Mouse (Mus musculus): ENCODE results near the gene Ttc41.
A peak's percentile ranks its signal among the peaks of the same experiment; 100 is the strongest.
"Not testable (repeated sequence)": the region's sequence is repeated elsewhere in the genome, so short reads cannot be mapped to it uniquely, and the experiment has no call there.

The Ttc41 gene

GRCm38 (mm10) chr10:86705318-86705921 lies at the start of gene Ttc41, which contains the start of gene Hsp90b1:
Gene Ttc41 (plus strand): TSS chr10:86705811.
Gene Hsp90b1 (minus strand): TSS chr10:86705509.
- peak; percentile 98 for DNase-seq

DNA sequence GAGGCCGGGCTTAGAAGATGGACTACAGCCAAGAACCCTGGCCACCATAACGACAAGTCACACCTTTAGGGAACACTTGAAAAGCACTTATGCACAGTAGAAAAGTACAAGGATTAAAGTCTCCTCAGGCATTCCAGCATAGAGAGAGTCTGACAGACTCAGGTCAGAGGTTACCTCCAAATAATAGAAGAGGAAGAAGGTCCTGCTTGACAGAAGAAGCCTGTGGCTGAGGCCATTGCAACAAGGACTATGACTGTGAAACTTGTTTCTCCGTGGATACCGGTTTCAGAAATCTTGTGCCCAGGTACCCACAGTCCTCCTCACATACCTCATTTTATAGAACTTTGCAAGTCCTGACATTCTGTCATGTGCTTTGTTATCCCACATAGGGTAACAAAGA lies 35.1 kb upstream of the Ttc41 start:
- not testable (repeated sequence) for DNase-seq

DNA sequence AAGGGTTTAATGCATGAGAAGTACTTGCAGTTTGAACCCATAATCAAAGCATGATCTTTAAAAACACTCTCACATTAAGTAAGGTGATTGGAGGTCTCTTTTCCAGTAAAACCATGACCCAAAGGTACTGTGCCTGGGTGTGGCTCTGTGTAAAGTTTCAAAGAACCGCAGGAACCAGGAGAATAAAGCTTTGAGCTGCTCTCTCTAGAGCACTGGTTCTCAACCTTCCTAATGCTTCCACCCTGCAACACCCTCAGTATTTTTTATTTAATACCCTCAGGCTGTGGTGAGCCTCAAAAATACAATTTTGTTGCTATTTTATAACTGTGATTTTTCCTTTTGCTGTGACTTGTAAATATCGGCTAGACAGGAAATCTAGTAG lies 20.8 kb upstream of the Ttc41 start:
- not testable (repeated sequence) for DNase-seq

- peak; percentile 84 for DNase-seq
Observed at GRCm38 (mm10) chr10:86685179-86686016, 20.2 kb upstream of the Ttc41 start.

- DNase-seq: not testable (repeated sequence)
Observed at GRCm38 (mm10) chr10:86686017-86686360, 19.6 kb upstream of the Ttc41 start.

DNA sequence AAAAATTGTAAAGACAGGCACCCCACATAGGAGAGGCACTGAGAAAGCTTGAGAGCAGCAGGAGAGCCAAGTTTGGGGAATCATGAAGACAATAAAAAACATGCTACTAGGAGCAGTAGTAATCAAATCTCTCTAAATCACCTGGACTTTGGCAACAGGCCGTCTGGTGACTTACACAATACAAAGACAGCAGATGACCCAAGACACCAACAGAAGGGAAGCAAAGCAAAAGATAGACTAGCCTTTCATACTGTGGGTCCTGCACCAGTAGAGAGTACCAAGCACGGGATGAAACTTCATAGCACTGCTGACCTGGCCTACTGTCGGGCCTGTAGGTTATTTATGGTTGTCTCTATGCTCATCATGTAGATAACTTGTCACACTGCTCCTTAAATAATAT lies 5.4 kb upstream of the Ttc41 start:
- no peak for DNase-seq

DNA sequence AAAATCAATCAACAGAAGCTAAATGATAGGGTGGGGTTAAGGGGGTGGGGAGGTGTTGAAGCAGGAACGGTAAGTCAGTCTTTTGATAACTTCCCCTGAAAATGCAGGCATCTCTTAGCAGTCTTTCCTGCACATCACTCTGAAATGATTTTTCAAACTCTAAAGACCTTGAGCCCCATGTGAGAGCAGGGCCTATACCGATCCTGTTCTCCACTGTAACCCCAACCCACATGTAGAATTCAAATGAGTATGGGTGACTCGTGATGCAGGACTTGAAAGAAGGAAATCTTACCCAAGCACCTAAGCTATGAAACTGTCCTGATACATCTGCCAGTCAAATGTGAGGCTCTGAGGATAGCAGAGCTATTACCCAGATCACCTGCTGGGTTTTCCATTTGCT lies 4.6 kb upstream of the Ttc41 start:
- DNase-seq: no peak

DNA sequence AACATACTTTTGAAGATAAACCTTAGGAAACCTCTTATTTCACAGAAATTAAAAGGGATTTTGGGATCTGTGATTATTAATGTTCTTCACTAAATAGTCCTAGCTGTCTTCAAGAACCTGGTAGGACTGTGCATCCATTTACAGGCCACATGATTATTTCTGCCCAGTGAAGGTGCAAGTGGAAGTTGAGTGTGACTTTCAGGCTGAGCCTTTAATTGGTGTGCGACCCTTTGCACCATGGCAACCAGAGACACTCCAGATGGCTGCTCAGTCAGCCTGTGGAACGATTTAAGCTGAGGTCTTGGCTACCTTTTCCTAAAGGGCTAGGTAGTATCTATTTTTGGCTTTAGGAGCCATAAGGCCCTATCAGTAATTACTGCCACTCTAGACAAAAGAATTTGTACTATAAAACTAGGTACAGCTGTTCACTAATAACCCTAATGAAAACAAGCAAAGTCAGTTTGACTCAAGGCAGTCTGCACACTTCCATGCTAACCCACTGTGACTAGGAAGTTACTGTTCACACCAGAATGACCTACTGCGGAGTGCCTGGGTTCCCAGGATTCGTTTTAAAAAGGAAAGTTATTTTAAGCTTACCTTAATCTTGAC lies 3.2 kb upstream of the Ttc41 start:
- DNase-seq: no peak

DNA sequence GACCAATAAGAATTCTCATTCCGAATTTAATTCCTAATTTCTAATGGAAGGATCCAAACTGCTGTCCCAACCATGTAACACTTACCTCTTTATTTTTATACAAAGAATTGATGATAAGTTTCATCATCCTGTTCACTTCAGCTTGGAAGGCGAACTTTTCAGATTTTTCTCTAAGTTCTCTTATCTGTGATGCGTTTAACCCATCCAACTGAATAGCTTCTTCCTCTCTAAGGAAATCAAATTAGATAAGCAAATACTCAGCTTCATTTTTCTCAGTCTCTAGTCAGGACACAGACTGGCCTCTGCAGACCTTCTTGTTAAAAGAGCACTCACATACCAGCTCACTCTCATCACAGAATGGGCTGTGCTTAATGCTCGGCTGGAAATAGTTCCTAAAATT lies 2.2 kb upstream of the Ttc41 start:
- no peak for DNase-seq

- DNase-seq: no peak
Observed at GRCm38 (mm10) chr10:86704141-86704540, 1.5 kb upstream of the Ttc41 start.

- DNase-seq: peak; percentile 41
Observed at GRCm38 (mm10) chr10:86704589-86705191, 921 bp upstream of the Ttc41 start.

- DNase-seq: peak; percentile 89
Observed at GRCm38 (mm10) chr10:86705922-86706752, 526 bp downstream of the Ttc41 start.

- no peak for DNase-seq
Observed at GRCm38 (mm10) chr10:86707134-86707533, 1.5 kb downstream of the Ttc41 start.

- peak; percentile 71 for DNase-seq
Observed at GRCm38 (mm10) chr10:86712156-86712555, 6.5 kb downstream of the Ttc41 start.

DNA sequence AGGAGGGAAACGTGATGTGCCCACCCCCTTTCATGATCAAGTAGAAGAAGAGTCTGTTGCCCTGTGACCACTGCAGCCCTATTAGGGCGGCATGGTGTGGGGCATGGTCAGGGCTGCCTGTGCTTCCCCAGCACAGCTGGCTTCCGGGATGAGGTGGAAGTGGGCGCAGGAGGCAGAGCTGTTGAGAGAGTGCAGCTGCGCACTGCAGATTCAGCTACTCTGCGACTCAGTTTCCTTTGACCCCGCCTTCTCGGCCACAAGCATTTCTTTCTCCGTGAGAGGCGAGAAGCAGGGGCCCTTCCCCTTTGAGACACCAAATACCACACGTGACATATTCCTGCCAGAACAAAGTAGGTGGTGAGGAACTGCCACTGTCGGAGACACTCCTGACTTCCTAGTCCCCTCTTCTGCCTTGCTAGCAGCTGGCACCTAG lies 22.0 kb downstream of the Ttc41 start:
- DNase-seq: peak; percentile 19

- DNase-seq: no peak
Observed at GRCm38 (mm10) chr10:86728176-86728575, 22.6 kb downstream of the Ttc41 start.

DNA sequence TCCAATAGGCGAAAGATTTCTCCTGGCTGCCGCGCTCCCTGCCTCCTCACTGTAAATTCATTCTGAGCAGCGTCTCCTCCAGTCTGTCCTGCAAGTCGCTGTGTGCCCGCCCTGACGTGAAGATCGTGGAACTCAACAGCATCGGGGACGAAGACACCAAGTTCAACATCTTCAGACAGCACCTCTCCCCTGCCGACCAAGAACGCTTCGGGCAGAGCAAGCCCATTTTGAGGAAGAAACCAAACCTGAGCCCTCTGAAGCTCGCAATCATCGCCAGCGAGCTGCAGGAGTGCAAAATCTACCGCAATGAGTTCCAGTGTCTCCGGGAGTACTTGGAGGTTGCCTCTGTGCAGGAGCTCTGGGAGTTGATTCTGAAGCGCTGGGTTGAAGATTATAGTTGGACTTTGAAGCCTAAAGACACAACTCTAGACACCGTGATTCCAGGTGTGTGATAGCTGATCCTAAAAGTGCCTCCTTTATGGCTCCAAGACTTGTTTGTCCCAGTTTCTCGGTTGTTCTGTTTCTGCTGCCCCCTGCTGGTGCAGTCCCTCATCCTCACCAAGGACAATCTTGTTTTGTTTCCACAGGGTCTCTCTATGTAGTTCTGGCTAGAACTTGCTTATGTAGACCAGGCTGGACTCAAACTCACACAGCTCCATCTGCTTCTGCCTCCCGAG lies 25.4 kb downstream of the Ttc41 start:
- DNase-seq: peak; percentile 92

DNA sequence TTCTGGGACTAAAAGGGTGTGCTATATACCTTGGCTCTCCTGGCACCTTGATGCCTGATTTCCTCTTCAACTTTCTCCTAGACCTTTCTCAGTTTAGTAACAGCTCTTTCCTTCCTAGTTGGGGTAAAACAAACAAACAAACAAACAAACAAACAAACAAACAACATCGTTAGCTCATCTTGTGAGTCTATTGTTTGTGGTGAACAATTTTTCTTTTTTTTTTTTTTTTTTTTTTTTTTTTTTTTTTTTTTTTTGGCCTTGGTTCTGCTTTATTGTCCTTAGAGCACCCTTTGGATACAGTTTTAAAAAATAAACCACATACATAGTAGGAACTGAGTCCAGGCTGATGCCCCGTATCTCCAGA lies 25.9 kb downstream of the Ttc41 start:
- DNase-seq: no peak

GRCm38 (mm10) chr10:86735036-86735435 lies 29.4 kb downstream of the Ttc41 start:
- DNase-seq: no peak

DNA sequence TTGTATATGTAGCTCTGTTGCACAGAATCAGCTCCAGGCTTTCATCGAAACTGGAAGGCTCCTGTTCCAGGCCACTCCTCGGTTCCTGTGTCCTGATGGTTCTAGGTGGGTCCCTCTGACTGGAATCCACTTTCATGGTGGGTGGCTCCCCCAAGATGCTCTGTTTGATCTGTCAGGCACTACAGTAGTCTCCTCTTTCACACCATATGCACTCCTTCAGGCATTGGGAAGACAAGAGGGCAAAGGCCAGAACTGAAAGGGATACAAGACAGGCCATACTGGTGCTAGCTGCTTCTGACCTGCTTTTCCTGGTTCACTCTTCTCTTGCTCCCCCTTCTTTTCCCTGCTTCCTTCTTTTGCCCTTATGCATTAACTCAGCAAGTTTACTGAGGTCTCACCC lies 37.3 kb downstream of the Ttc41 start:
- no peak for DNase-seq

DNA sequence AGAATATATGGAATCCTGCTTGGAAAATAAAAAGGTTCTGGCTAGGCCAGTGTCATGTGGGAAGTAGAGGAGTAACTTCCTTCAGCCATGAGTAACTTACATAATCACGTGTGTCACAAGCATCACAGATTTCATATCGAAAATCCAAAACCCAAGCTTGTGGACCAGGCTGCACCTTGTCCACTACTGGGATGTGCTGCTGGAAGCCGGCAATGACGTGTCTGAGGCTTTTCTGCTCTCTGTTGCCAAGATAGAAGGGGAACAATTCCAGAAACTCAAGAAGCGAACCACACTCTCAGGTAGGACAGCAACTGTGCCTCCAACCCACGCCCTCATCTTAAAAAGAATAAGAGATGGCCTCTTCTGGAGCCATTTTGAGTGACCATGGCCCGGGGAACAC lies 38.7 kb downstream of the Ttc41 start:
- DNase-seq: no peak

- no peak for DNase-seq
Observed at GRCm38 (mm10) chr10:86755816-86756502, 50.3 kb downstream of the Ttc41 start.
